Mouse (Mus musculus) cerebellum, postnatal 10 days (tissue): ENCODE results near the gene Gm20388.

Experiments
- DNase-seq, 2 experiments: peaks; one replicate each; pipeline ENCODE4 v3.0.0; 2021; ENCODE audit warnings: mixed read lengths in 2 of 2

Gm20388 gene

GRCm38 (mm10) chr8:121879712-121880111 lies 1969.1 kb downstream of the Gm20388 start:
- DNase-seq, result no peak

- DNase-seq, result peak in 1 of 2 experiments; percentile 55
These were observed 1970.2 kb downstream of the Gm20388 start for GRCm38 (mm10) chr8:121880818-121881217.

- no peak for DNase-seq
These were observed 1971.3 kb downstream of the Gm20388 start for GRCm38 (mm10) chr8:121881921-121882320.

GRCm38 (mm10) chr8:121884181-121884580 lies 1973.5 kb downstream of the Gm20388 start:
- DNase-seq, result peak; percentile 71 to 77

GRCm38 (mm10) chr8:121885001-121885400 lies 1974.4 kb downstream of the Gm20388 start:
- DNase-seq, result peak in 1 of 2 experiments; percentile 64

- peak; percentile 73 to 77 for DNase-seq
These were observed 1974.8 kb downstream of the Gm20388 start for GRCm38 (mm10) chr8:121885433-121885832.

GRCm38 (mm10) chr8:121887547-121887946 lies 1976.9 kb downstream of the Gm20388 start:
- DNase-seq, result no peak

- DNase-seq, result no peak
These were observed 1978.7 kb downstream of the Gm20388 start for GRCm38 (mm10) chr8:121889317-121889716.

GRCm38 (mm10) chr8:121889810-121890785 lies 1979.5 kb downstream of the Gm20388 start:
- DNase-seq, result peak; percentile 76 to 78

- peak in 1 of 2 experiments; percentile 51 for DNase-seq
These were observed 1982.2 kb downstream of the Gm20388 start for GRCm38 (mm10) chr8:121892875-121893274.

- peak; percentile 66 to 69 for DNase-seq
These were observed 1985.3 kb downstream of the Gm20388 start for GRCm38 (mm10) chr8:121895910-121896309.

GRCm38 (mm10) chr8:121896476-121897145 lies 1986.0 kb downstream of the Gm20388 start:
- no peak for DNase-seq

GRCm38 (mm10) chr8:121897205-121897604 lies 1986.6 kb downstream of the Gm20388 start:
- DNase-seq, result no peak

GRCm38 (mm10) chr8:121897871-121898381 lies 1987.3 kb downstream of the Gm20388 start:
- no peak for DNase-seq

- peak; percentile 74 to 77 for DNase-seq
These were observed 1987.8 kb downstream of the Gm20388 start for GRCm38 (mm10) chr8:121898401-121898931.

GRCm38 (mm10) chr8:121899180-121900044 lies 1988.8 kb downstream of the Gm20388 start:
- no peak for DNase-seq

- peak; percentile 27 to 50 for DNase-seq
These were observed 1991.0 kb downstream of the Gm20388 start for GRCm38 (mm10) chr8:121901498-121902236.

GRCm38 (mm10) chr8:121903977-121904376 lies 1993.3 kb downstream of the Gm20388 start:
- DNase-seq, result peak; percentile 60 to 62

GRCm38 (mm10) chr8:121904999-121905398 lies 1994.4 kb downstream of the Gm20388 start:
- DNase-seq, result no peak

- DNase-seq, result no peak
These were observed 1994.8 kb downstream of the Gm20388 start for GRCm38 (mm10) chr8:121905420-121905819.

- peak in 1 of 2 experiments; percentile 53 for DNase-seq
These were observed 1995.2 kb downstream of the Gm20388 start for GRCm38 (mm10) chr8:121905864-121906263.
